In genomic region chr1:54439080-54439476, GRCm38 (mm10) we compare ENCODE assay signal across 8 mouse cellular contexts. TPM values are rescaled to one million over a fixed set of nuclear protein-coding genes. Genes with fewer than 3 reads are reported as not detected.
DNase-seq lines count a peak whose midpoint lies in the region; ATAC-seq and TF ChIP-seq lines count a peak whose summit lies in the region.

No protein-coding gene starts in this region.

- no peak for TF ChIP-seq EP300 in stomach, postnatal 0 days (optimal IDR thresholded peaks at IDR 0.05)

- H3K36me3 ChIP-seq in erythroblast, embryonic 14.5 days (ENCODE audit: control insufficient read depth) = peaks cover 5% of the 10 kb centered on the region; the same call in 1 of the 2 replicates
- no peaks in the 10 kb centered on the region for H3K36me3 ChIP-seq in thymus, adult 2 months (ENCODE audit: control insufficient read depth, insufficient read depth, low read length)
- H3K36me3 ChIP-seq in liver, embryonic 12.5 days = peaks cover 5% of the 10 kb centered on the region; the same call in 1 of the 2 replicates
- 0 out of 2 replicates have a peak, but pooled peaks cover 3% of the 10 kb centered on the region for H3K36me3 ChIP-seq in stomach, postnatal 0 days (ENCODE audit: control insufficient read depth, insufficient read depth, low read length)

- no peak overlapping the region for H3K27ac ChIP-seq in thymus, adult 2 months (ENCODE audit: control insufficient read depth, insufficient read depth, low read length)
- no peak overlapping the region for H3K27ac ChIP-seq in liver, embryonic 12.5 days
- H3K27ac ChIP-seq in stomach, postnatal 0 days (replicated peaks) = no peak overlapping the region

- peak overlapping the region; percentile 73 for H3K4me2 ChIP-seq in liver, embryonic 12.5 days
- peak overlapping the region; percentile 78 for H3K4me2 ChIP-seq in stomach, postnatal 0 days (replicated peaks; ENCODE audit: low read depth)

- peak overlapping the region; percentile 78; the same call in 1 of the 2 replicates for H3K9ac ChIP-seq in liver, embryonic 12.5 days
- peak overlapping the region; percentile 87 for H3K9ac ChIP-seq in stomach, postnatal 0 days (ENCODE audit: low read length)

- TF ChIP-seq CTCF in thymus, adult 2 months (IDR thresholded peaks at IDR 0.05; ENCODE audit: borderline replicate concordance, control insufficient read depth, extremely low read depth, insufficient read depth, low read length, poor library complexity) = no peak
- no peak for TF ChIP-seq CTCF in stomach, postnatal 0 days (IDR thresholded peaks at IDR 0.05; ENCODE audit: low read depth)

- H3K4me3 ChIP-seq in erythroblast, embryonic 14.5 days (replicated peaks) = peak overlapping the region; percentile 82
- peak overlapping the region; percentile 57 for H3K4me3 ChIP-seq in thymus, adult 2 months (ENCODE audit: control insufficient read depth, insufficient read depth, low read length)
- peak overlapping the region; percentile 78 for H3K4me3 ChIP-seq in liver, embryonic 12.5 days
- H3K4me3 ChIP-seq in stomach, postnatal 0 days (ENCODE audit: low read depth, low read length) = peak overlapping the region; percentile 72

- 58% methylated on average over 3 of the region's 3 CpGs for WGBS in thymus, adult 2 months
- WGBS in liver, embryonic 12.5 days (ENCODE audit: insufficient replicate concordance) = 49% methylated on average over 3 of the region's 3 CpGs
- 56% methylated on average over 3 of the region's 3 CpGs for WGBS in stomach, postnatal 0 days

- ATAC-seq in erythroblast, adult 5-6 weeks (replicated peaks; ENCODE audit: low FRiP score, poor library complexity, severe bottlenecking) = no peak
- no peak for ATAC-seq in liver, embryonic 12.5 days
- ATAC-seq in stomach, postnatal 0 days (ENCODE audit: low FRiP score, low TSS enrichment) = no peak

- no peaks in the 10 kb centered on the region for H3K27me3 ChIP-seq in erythroblast, embryonic 14.5 days (ENCODE audit: control insufficient read depth)
- H3K27me3 ChIP-seq in thymus, adult 2 months (ENCODE audit: control insufficient read depth, insufficient read depth, low read length) = no peaks in the 10 kb centered on the region
- H3K27me3 ChIP-seq in liver, embryonic 12.5 days (replicated peaks) = no peaks in the 10 kb centered on the region
- H3K27me3 ChIP-seq in stomach, postnatal 0 days (ENCODE audit: control insufficient read depth, insufficient read depth, low read length) = no peaks in the 10 kb centered on the region

- H3K4me1 ChIP-seq in erythroblast, embryonic 14.5 days (ENCODE audit: control insufficient read depth) = peaks cover 10% of the 10 kb centered on the region
- peaks cover 8% of the 10 kb centered on the region for H3K4me1 ChIP-seq in thymus, adult 2 months (replicated peaks; ENCODE audit: control insufficient read depth, insufficient read depth, low read length)
- peaks cover 6% of the 10 kb centered on the region; the same call in 1 of the 2 replicates for H3K4me1 ChIP-seq in liver, embryonic 12.5 days
- H3K4me1 ChIP-seq in stomach, postnatal 0 days (replicated peaks; ENCODE audit: control insufficient read depth, insufficient read depth) = no peaks in the 10 kb centered on the region

- H3K9me3 ChIP-seq in erythroblast, embryonic 14.5 days (ENCODE audit: control insufficient read depth, low read length) = no peaks in the 10 kb centered on the region
- H3K9me3 ChIP-seq in liver, embryonic 12.5 days (replicated peaks) = no peaks in the 10 kb centered on the region
- H3K9me3 ChIP-seq in stomach, postnatal 0 days (ENCODE audit: control insufficient read depth, low read length) = no peaks in the 10 kb centered on the region

- no peak for TF ChIP-seq POLR2A in thymus, adult 2 months (IDR thresholded peaks at IDR 0.05; ENCODE audit: control insufficient read depth, extremely low read depth, insufficient read depth, low read length, poor library complexity)

- no peak for DNase-seq in thymus, adult 2 months
- DNase-seq in thymus, postnatal 10 days (ENCODE audit: low spot score in 2 of 2) = no peak
- DNase-seq in stomach, postnatal 0 days (ENCODE audit: low spot score) = no peak
- no peak for DNase-seq in right cerebral cortex, adult 2 months (ENCODE audit: low spot score in 2 of 2)
- DNase-seq in layer of hippocampus, adult 8-10 months (ENCODE audit: low spot score in 2 of 2) = no peak

RNA-seq across cellular contexts. Expression of gene Gtf3c3, which starts 0.3 kb away (rescaled TPM):
- polyA plus RNA-seq in erythroblast, embryonic 14.5 days (2012) = 0.02 TPM in 2 replicates
- 4.2 and 6.0 TPM in 2 replicates for total RNA-seq in erythroblast, adult 5-6 weeks (2015; ENCODE audit: low replicate concordance)
- 2.2 and 5.6 TPM in 2 replicates for total RNA-seq in erythroblast, adult 5-6 weeks (2017; ENCODE audit: low replicate concordance)
- polyA plus RNA-seq in thymus, adult 2 months (2012; rRNA removed) = 5.8 and 6.5 TPM in 2 replicates
- 12.8 and 13.9 TPM in 2 replicates for polyA plus RNA-seq in liver, embryonic 12.5 days (2016; fragmentation: Nextera tagmentation; extraction: Ambion mirVana)
- polyA plus RNA-seq in stomach, postnatal 0 days (2015; fragmentation: Nextera tagmentation; extraction: Ambion mirVana) = 8.7 and 8.9 TPM in 2 replicates
- total RNA-seq in layer of hippocampus, adult 8-10 months (2022) = 10 to 100 TPM; 25.4 to 31.1 (median 29.0) TPM
